Mouse (Mus musculus): ENCODE results near the gene Fam166b. TPM values are rescaled to one million over a fixed set of nuclear protein-coding genes. Genes with fewer than 3 reads are reported as not detected.

Gene Fam166b
- total and polyA plus RNA-seq, 2 experiments from 2014 or later: 0.96 to 1.3 TPM

- Histone ChIP-seq H3K4me1 (ENCODE audit: insufficient read depth) (no peaks in the 10 kb centered on the region), H3K27me3 (ENCODE audit: insufficient read depth, low read length) (no peaks in the 10 kb centered on the region), H3K27ac (ENCODE audit: low read depth, low read length) (no peak overlapping the region), H3K36me3 (ENCODE audit: insufficient read depth) (peaks cover 62% of the 10 kb centered on the region), H3K4me3 (ENCODE audit: low read depth, low read length) (no peak overlapping the region), H3K4me2 (ENCODE audit: low read depth) (no peak overlapping the region), H3K9me3 (ENCODE audit: low read length) (no peaks in the 10 kb centered on the region), H3K9ac (no peak overlapping the region)
- no peak for TF ChIP-seq CTCF (IDR thresholded peaks at IDR 0.05; ENCODE audit: low read depth)
- 89% methylated on average over 20 of the region's 20 CpGs for WGBS
- DNase-seq (no peak), ATAC-seq (no peak)
Observed at GRCm38 (mm10) chr4:43423267-43423934, 5.5 kb downstream of the Fam166b start.

DNA sequence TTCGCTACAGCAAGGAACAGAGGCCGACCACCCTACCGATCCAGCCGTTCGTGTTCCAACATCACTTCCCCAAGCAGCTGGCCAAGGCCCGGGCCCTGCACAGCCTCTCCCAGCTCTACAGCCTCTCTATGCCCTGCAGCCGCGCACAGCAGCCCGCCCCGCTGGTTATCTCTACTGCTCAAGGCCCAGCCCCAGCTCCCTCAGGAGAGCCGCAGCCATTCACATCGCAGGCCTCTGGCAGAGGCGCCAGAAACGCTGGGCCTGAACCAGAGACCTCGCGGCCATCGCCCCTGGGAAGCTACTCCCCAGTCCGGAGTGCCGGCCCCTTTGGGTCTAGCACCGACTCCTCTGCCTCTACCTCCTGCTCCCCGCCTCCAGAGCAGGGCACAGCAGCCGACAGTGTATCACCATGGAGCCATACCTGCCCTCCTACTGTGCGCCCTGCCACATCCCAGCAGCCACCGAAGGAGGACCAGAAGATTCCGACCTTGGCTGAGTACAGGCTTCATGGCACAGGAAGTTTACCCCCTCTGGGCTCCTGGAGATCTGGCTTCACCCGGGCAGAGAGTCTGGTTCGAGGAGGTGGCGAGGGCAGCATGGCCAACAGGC is 7.2 kb downstream of the Fam166b start:
- ATAC-seq: no peak
- H3K36me3 ChIP-seq (ENCODE audit: insufficient read depth): peaks cover 70% of the 10 kb centered on the region

DNA sequence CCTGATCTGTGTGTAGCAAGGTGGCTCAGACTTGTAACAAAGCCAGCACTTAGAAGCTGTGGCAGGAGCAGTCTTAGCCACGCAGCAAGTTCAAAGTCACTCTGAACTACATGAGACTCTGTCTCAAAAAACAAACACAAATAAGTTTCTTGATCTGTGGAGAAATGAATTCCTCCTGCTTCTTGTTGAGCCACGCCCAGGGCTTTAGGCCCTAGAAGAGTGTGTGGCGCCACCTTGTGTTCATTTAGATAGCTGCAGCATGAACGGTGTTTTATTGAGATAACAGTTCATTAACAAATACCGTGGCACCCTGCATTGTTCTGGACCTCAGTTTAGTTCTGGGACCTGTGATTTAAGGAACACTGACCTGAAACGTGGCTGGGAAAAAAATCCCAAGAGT is 8.6 kb downstream of the Fam166b start:
- WGBS: 4% methylated on average over 6 of the region's 6 CpGs
- Histone ChIP-seq H3K4me2 (ENCODE audit: low read depth) (no peak overlapping the region), H3K9me3 (ENCODE audit: low read length) (no peaks in the 10 kb centered on the region), H3K4me1 (ENCODE audit: insufficient read depth) (no peaks in the 10 kb centered on the region), H3K9ac (no peak overlapping the region), H3K27ac (ENCODE audit: low read depth, low read length) (no peak overlapping the region), H3K36me3 (ENCODE audit: insufficient read depth) (peaks cover 70% of the 10 kb centered on the region), H3K4me3 (ENCODE audit: low read depth, low read length) (no peak overlapping the region), H3K27me3 (ENCODE audit: insufficient read depth, low read length) (no peaks in the 10 kb centered on the region)
- peak; percentile 95 for TF ChIP-seq CTCF (IDR thresholded peaks at IDR 0.05; ENCODE audit: low read depth)
- DNase-seq (peak; percentile 90), ATAC-seq (peak; percentile 47; the same call in 1 of the 2 replicates)

More for the DNA sequence above, 7.2 kb downstream of the Fam166b start:
- WGBS: 83% methylated on average over 28 of the region's 28 CpGs
- Histone ChIP-seq H3K4me1 (ENCODE audit: insufficient read depth) (no peaks in the 10 kb centered on the region), H3K4me2 (ENCODE audit: low read depth) (no peak overlapping the region), H3K9me3 (ENCODE audit: low read length) (no peaks in the 10 kb centered on the region), H3K27me3 (ENCODE audit: insufficient read depth, low read length) (no peaks in the 10 kb centered on the region), H3K9ac (no peak overlapping the region), H3K4me3 (ENCODE audit: low read depth, low read length) (no peak overlapping the region), H3K27ac (ENCODE audit: low read depth, low read length) (no peak overlapping the region)
- DNase-seq: no peak
- no peak for TF ChIP-seq CTCF (IDR thresholded peaks at IDR 0.05; ENCODE audit: low read depth)

GRCm38 (mm10) chr4:43419801-43420281 is 9.1 kb downstream of the Fam166b start:
- ATAC-seq: no peak
- no peaks in the 10 kb centered on the region for H3K27me3 ChIP-seq (ENCODE audit: insufficient read depth, low read length)
- no peak overlapping the region for H3K4me2 ChIP-seq (ENCODE audit: low read depth)
- WGBS: 76% methylated on average over 9 of the region's 9 CpGs
- no peaks in the 10 kb centered on the region for H3K4me1 ChIP-seq (ENCODE audit: insufficient read depth)
- no peak overlapping the region for H3K27ac ChIP-seq (ENCODE audit: low read depth, low read length)
- H3K9me3 ChIP-seq (ENCODE audit: low read length): no peaks in the 10 kb centered on the region
- no peak for TF ChIP-seq CTCF (IDR thresholded peaks at IDR 0.05; ENCODE audit: low read depth)
- peaks cover 70% of the 10 kb centered on the region for H3K36me3 ChIP-seq (ENCODE audit: insufficient read depth)
- no peak overlapping the region for H3K4me3 ChIP-seq (ENCODE audit: low read depth, low read length)
- DNase-seq: no peak
- H3K9ac ChIP-seq: no peak overlapping the region

DNA sequence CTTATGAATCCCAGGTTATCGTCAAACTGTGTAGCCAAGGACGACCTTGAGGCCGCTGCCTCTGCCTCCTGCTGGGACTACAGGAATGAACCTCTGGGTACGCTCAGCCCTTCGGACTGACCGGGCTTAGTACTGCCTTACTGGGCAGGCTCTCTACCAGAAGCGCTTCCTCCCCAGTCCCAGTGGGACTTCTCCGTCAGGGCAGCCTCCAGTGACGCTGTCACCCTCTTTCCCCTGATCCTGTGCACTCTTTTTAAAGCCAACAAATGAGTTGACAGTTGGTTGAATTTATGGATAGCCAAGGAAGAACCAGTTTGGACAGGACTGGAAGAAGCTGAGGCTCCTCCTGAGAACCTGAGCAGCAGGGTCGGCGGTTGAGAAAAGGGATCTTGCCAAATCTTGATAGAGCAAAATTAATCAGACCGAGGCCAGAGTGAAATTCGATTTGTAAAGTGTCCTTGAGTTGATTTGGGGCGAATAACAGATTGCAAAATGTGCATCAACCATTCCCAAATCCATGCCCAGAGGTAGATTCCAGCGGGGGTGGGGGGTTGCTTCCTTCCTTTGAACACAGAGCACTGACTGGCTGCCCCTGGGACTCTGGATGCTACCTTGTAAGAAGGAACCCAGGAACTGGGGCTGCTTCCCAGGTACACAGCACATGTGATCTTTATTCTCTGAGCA is 9.8 kb downstream of the Fam166b start:
- Histone ChIP-seq H3K4me3 (ENCODE audit: low read depth, low read length) (no peak overlapping the region), H3K36me3 (ENCODE audit: insufficient read depth) (peaks cover 69% of the 10 kb centered on the region), H3K9me3 (ENCODE audit: low read length) (no peaks in the 10 kb centered on the region), H3K27ac (ENCODE audit: low read depth, low read length) (no peak overlapping the region), H3K27me3 (ENCODE audit: insufficient read depth, low read length) (no peaks in the 10 kb centered on the region), H3K4me1 (ENCODE audit: insufficient read depth) (no peaks in the 10 kb centered on the region), H3K9ac (no peak overlapping the region), H3K4me2 (ENCODE audit: low read depth) (no peak overlapping the region)
- WGBS: 68% methylated on average over 15 of the region's 15 CpGs
- DNase-seq: no peak
- TF ChIP-seq CTCF (IDR thresholded peaks at IDR 0.05; ENCODE audit: low read depth): no peak
- no peak for ATAC-seq

GRCm38 (mm10) chr4:43418450-43418849 is 10.5 kb downstream of the Fam166b start:
- no peak for TF ChIP-seq CTCF (IDR thresholded peaks at IDR 0.05; ENCODE audit: low read depth)
- H3K36me3 ChIP-seq (ENCODE audit: insufficient read depth): peaks cover 62% of the 10 kb centered on the region
- H3K4me1 ChIP-seq (ENCODE audit: insufficient read depth): no peaks in the 10 kb centered on the region
- no peak overlapping the region for H3K4me3 ChIP-seq (ENCODE audit: low read depth, low read length)
- no peak for ATAC-seq
- no peaks in the 10 kb centered on the region for H3K27me3 ChIP-seq (ENCODE audit: insufficient read depth, low read length)
- no peaks in the 10 kb centered on the region for H3K9me3 ChIP-seq (ENCODE audit: low read length)
- WGBS: 67% methylated on average over 4 of the region's 4 CpGs
- H3K27ac ChIP-seq (ENCODE audit: low read depth, low read length): no peak overlapping the region
- no peak overlapping the region for H3K4me2 ChIP-seq (ENCODE audit: low read depth)
- no peak for DNase-seq
- H3K9ac ChIP-seq: no peak overlapping the region
